Mouse (Mus musculus) right cerebral cortex, postnatal 25 days (tissue): ENCODE measurements at regions not wholly inside any gene's neighbourhood (a gene's known extent, or its start where the extent isn't known, plus 50 kb on each side); places are given as distances from the start of the nearest gene placed in this dataset.

Experiments used
- DNase-seq: peaks from one replicate; pipeline ENCODE4 v3.0.0; 2022

DNA sequence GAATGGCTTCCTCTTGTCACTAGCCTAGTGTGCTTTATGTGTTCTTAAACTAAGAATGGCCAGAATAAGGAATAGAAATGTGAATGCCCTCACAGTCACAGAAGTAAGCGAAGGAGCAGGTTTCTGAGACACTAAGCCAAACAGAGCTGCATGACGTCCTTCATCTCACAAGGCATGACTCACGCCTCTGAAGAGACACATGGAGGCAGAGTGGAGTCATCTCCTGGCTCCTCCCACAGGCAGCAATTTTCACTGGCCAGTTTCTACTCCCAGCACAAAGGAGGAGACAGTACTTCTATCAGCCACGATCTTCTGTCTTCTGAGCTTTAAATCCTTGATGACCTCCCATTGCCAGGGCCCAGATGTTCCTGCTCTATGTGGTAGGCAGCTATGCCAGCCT, 291.3 kb upstream of the Rnf32 start:
- no peak for DNase-seq

- no peak for DNase-seq
These were observed 291.9 kb upstream of the Rnf32 start for GRCm38 (mm10) chr5:28903805-28904320.

DNA sequence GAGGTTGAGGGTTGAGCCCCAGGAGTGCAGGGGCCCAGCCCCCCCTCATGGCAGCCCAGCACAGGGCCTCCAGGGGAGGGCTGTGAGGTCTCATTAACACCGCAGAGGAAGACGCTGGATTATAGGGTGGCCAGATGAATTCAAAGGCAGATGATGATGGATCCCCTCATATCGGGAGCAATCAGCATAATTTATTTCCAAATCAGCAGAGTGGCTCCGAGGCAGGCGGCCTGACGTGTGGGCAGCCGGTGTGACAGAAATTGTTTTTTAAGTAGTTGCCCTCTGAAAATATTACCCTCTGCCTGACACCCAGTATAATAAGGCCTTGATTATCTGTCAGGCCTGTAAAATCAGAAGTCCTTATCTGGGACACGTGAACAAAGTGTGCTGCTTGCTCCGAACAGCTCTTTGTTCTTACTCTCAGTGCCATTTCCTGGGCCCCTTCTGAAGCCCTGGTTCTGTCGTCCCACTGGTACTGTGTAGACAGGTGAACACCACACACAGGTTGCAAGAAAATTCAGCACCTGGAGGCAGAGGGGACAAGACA, 303.0 kb upstream of the Rnf32 start:
- no peak for DNase-seq

GRCm38 (mm10) chr5:28891988-28892387, 303.8 kb upstream of the Rnf32 start:
- DNase-seq: no peak

DNA sequence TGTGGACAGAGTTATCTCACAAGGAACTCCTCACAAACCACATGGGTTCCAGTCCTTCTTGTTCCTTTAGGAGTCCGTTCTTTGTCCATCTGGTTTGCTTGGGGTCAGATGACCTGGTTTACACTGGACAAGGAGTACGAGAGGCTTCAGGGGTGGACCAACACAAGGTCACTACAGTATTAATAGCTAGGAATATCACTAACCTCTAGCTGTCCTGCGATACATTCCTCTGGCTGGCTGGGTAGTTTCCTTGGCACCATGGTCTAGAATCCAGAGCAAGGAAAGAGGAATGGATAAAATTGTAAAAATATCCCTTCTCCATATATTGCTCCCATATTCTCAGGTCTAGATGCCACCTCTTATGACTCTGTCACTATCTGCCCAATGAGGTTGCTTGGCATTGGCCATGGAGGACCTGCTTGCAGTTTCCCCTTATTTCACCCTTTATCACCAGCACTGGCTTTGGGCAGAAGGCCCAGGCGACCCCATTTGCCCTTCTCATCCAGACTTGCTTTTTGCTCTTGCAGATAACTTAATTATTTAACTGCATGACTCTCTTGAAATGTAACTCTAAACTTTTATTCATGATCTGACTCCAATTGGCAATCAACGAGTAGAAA, 310.9 kb upstream of the Rnf32 start:
- DNase-seq: no peak

- no peak for DNase-seq
These were observed 319.6 kb upstream of the Rnf32 start for GRCm38 (mm10) chr5:28876199-28876598.

GRCm38 (mm10) chr5:28873600-28874265, 322.1 kb upstream of the Rnf32 start:
- no peak for DNase-seq

DNA sequence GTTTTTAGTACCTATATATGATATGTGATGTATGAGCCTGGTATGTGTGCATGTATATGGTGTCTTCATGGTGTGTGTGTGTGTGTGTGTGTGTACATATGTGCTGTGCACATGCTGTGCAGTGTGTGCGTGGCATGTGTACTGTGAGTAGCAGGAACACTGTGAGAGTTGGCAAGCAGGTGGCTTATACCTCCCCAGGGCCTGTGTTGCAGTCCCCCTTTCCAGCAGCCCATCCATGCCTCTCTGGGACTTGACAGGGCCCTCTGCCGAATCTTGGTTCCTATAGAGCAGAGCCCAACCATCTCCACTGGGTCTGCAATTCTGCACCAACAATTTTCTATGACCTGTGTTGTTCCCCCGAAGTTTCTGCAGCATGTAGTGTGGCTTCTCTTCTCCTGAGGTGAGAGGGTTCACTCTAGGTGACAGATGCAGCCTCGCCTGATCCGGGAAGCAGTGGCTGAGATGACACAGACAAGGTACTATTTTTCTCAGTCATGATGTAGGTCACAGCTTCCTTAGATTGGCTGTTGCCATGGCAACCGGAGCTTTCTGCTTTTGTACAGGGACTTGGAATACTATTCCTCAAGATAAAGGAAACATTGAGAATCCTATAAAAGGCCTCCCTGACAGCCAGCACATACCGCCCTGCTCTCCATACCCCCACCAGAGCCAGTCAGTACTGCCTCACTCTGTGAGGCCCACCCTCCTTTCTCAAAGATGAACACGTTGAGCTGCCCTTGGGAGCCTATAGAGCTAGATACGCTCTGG, 336.0 kb upstream of the Rnf32 start:
- DNase-seq: peak; percentile 78

- no peak for DNase-seq
These were observed 357.5 kb upstream of the Rnf32 start for GRCm38 (mm10) chr5:28838141-28838925.

DNA sequence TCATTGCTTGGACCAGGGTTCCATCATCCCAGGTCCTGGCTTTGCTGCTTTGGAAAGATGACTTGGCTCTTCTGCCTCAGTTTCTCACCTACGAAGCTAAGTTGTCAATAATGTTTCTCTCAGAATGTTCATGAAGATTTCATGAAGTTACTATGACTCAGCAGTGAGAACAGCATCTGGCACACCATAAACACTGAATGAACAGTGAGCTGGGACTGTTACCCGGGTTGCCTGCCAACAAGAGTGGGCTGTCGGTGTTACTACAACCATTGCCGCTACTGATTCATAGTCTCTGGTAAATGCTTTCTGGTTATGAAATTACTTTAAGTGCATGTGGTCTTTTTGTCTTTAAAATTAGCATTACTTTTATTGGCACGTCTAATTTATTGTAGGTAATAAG, 352.0 kb upstream of the Shh start:
- DNase-seq: peak; percentile 65

- DNase-seq: no peak
These were observed 340.9 kb upstream of the Shh start for GRCm38 (mm10) chr5:28807950-28808349.

DNA sequence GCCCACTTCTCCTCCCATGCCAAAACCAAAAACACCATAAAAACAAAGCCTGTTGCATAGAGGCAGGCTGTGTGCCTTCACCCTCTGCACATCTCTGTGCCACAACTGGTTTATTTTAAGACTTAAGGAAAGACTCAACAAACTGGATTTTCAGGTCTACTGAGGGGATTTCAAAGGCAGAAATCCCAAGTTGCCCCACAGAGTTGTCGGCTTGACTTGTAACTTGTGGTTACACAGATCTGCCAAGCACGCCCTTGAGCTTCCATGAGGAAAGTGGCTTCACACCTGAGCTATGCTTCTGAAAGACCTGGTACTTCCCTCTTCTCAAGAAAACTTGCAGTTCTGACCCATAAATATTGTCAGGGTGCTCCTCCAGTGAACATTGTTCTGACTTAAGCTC, 332.4 kb upstream of the Shh start:
- DNase-seq: no peak

DNA sequence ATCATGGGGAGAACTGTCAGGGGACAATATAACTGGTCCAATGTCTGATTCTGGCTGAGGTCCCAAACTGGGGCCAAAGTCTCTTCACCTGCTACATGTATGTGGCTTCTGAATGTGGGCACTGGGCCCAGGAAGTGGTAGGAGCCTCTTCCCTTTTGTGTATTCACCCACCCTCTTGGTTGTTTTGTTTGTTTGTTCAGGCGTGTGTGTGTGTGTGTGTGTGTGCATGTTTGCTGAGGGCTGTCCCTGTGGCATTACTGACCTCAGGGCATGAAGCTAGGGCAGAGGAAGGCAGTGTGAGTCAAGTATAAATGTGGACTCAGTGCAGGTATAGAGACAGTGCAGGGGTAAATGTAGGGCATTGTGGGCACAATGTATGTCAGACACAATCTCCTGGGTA, 331.3 kb upstream of the Shh start:
- no peak for DNase-seq

GRCm38 (mm10) chr5:28795130-28795758, 328.2 kb upstream of the Shh start:
- DNase-seq: no peak

- no peak for DNase-seq
These were observed 326.7 kb upstream of the Shh start for GRCm38 (mm10) chr5:28793781-28794180.

GRCm38 (mm10) chr5:28785347-28786060, 318.4 kb upstream of the Shh start:
- DNase-seq: no peak

DNA sequence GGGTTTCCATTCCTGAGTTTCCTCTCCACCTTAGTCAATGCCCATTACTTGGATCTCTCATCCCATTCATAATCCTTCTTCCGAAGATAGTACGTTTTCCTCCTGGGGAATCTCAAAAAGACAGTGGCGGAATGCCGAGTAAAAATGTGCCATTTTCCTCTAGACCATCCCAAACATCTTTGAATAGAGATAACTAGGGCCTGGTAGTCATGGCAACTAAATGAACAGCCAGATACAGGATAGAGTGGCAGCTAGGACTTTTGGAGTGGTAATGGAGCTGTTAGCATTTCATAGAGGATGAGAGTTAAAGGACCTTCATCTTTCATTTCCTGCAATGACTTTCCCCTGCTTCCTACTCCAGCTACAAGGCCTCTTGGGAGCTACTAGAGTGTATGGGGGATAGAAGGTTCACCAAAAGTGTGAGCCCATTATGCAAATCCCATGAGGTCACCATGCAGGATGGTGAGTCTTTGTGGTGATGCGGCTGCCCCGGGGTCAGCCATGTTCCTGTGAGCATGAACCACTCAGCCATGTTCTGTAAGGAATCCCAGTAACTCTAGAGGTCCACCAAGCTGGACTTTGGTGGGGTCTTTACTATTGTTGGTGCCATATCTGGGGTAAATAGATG, 317.4 kb upstream of the Shh start:
- no peak for DNase-seq

DNA sequence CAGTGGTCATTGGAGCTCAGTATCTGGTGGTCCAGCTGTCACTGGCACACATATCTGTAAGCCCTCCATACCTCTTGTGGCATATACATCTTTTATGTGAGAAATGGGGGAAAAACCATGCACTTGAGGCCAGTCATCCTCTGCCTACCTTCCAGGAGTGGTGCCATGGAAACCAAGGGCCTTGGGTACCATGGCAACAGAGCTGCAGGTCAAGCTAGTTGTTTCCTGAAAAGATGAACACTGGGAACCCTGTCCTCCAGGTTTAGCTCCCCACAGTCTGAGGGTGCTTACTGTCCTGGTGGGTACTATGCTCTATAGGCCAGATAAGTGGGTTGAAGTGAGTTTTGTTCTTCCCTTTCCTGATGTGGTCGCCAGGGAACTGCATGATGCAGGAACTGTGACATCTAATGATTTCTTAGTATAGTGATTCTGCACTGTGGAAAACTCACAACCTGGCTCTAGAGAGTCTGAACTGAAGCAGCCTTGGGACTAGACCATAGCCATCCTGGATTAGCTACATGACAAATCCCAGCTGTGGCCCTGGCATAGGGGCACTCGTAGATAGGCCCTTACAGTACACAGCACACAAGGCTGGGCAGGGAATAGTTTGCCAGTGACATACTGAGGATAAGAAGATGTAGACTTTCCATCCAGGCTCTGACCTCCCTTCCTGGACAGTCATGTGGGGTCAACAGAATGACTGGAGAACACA, 308.7 kb upstream of the Shh start:
- no peak for DNase-seq

- no peak for DNase-seq
These were observed 304.7 kb upstream of the Shh start for GRCm38 (mm10) chr5:28771796-28772195.

GRCm38 (mm10) chr5:28756171-28756948, 289.3 kb upstream of the Shh start:
- peak; percentile 36 for DNase-seq
